Mouse (Mus musculus): ENCODE measurements at regions not wholly inside any gene's neighbourhood (a gene's known extent, or its start where the extent isn't known, plus 50 kb on each side); places are given as distances from the start of the nearest gene placed in this dataset.

- DNase-seq (ENCODE audit: low read depth, low spot score) = no peak
Measured at GRCm38 (mm10) chr9:41395471-41395870, 234.0 kb upstream of the Ubash3b start.

GRCm38 (mm10) chr9:41391591-41392320 is 230.3 kb upstream of the Ubash3b start:
- no peak for DNase-seq (ENCODE audit: low read depth, low spot score)

- DNase-seq (ENCODE audit: low read depth, low spot score) = no peak
Measured at GRCm38 (mm10) chr9:41379283-41379682, 217.8 kb upstream of the Ubash3b start.

- no peak for DNase-seq (ENCODE audit: low read depth, low spot score)
Measured at GRCm38 (mm10) chr9:41378627-41379231, 217.2 kb upstream of the Ubash3b start.

- DNase-seq (ENCODE audit: low read depth, low spot score) = no peak
Measured at GRCm38 (mm10) chr9:41377701-41378626, 216.5 kb upstream of the Ubash3b start.

GRCm38 (mm10) chr9:41376948-41377700 is 215.6 kb upstream of the Ubash3b start:
- DNase-seq (ENCODE audit: low read depth, low spot score) = no peak

GRCm38 (mm10) chr9:41375984-41376651 is 214.6 kb upstream of the Ubash3b start:
- DNase-seq (ENCODE audit: low read depth, low spot score) = peak; percentile 18

- DNase-seq (ENCODE audit: low read depth, low spot score) = peak; percentile 18
Measured at GRCm38 (mm10) chr9:41374591-41375481, 213.3 kb upstream of the Ubash3b start.

- peak; percentile 18 for DNase-seq (ENCODE audit: low read depth, low spot score)
Measured at GRCm38 (mm10) chr9:41366405-41366804, 204.9 kb upstream of the Ubash3b start.

- DNase-seq (ENCODE audit: low read depth, low spot score) = peak; percentile 34
Measured at GRCm38 (mm10) chr9:41365251-41365650, 203.8 kb upstream of the Ubash3b start.

- peak; percentile 39 for DNase-seq (ENCODE audit: low read depth, low spot score)
Measured at GRCm38 (mm10) chr9:41364442-41365250, 203.1 kb upstream of the Ubash3b start.

GRCm38 (mm10) chr9:41360356-41360755 is 198.9 kb upstream of the Ubash3b start:
- DNase-seq (ENCODE audit: low read depth, low spot score) = no peak

- DNase-seq (ENCODE audit: low read depth, low spot score) = no peak
Measured at GRCm38 (mm10) chr9:41359286-41359685, 197.8 kb upstream of the Ubash3b start.

GRCm38 (mm10) chr9:41345338-41345737 is 183.8 kb upstream of the Ubash3b start:
- DNase-seq (ENCODE audit: low read depth, low spot score) = no peak

- DNase-seq (ENCODE audit: low read depth, low spot score) = no peak
Measured at GRCm38 (mm10) chr9:41337375-41337774, 175.9 kb upstream of the Ubash3b start.

GRCm38 (mm10) chr9:41336801-41337200 is 175.3 kb upstream of the Ubash3b start:
- no peak for DNase-seq (ENCODE audit: low read depth, low spot score)

- no peak for DNase-seq (ENCODE audit: low read depth, low spot score)
Measured at GRCm38 (mm10) chr9:41334462-41335241, 173.2 kb upstream of the Ubash3b start.

GRCm38 (mm10) chr9:41333526-41333925 is 172.0 kb upstream of the Ubash3b start:
- DNase-seq (ENCODE audit: low read depth, low spot score) = no peak
